Mouse (Mus musculus) left cerebral cortex, postnatal 14 days (tissue): Measurements from ENCODE around the gene Pi4kb. TPM values are rescaled to one million over a fixed set of nuclear protein-coding genes. Genes with fewer than 3 reads are reported as not detected.

ENCODE experiments used
- DNase-seq, 2 experiments: peaks; one replicate each; pipeline ENCODE4 v3.0.0; 2021 to 2022; ENCODE audit warnings: low spot score in 2 of 2, mixed read lengths in 1 of 2
- intact Hi-C: fragments of 180-260 bp; cut with DNase I; formaldehyde crosslinking; loops from one replicate; pipeline ENCODE4 v1.15.1; 2025
- microRNA-seq, 2 experiments: library from miRNA; unstranded; fragments of <30 nt; microRNA quantifications; one replicate each; pipeline ENCODE4 v1.2.0; 2022
- total RNA-seq, 2 experiments: library from RNA; stranded (reverse); gene quantifications; 2 replicates each; pipeline ENCODE4 v1.2.3; 2021

Gene Pi4kb
- total RNA-seq, 2 experiments from 2014 or later, result 49.8 to 52.0 TPM

DNA sequence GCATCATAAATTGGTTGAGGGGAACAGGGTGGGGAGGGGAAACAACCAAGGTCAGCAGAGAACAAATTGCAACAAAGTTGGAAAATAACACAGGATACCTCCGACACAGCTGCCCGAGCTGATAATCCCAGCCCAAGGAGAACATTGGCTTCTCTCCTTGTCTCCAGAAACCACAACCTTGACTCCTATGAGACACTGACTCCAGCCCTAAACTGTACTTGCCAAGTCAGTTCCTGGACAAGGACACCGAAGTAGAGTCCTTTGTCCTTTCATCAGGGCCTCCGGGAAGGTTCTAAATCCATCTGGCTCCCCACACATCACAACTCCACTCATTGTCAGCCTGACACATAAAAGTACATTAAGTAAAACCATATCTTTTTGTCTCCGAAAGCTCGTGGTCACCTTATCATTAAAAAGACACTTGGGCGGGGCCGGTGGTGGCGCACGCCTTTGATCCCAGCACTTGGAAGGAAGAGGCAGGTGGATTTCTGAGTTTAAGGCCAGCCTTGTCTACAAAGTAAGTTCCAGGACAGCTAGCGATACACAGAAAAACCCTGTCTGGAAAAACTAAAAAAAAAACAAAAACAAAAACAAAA lies 72.0 kb downstream of the Pi4kb start:
- no peak for DNase-seq
- intact Hi-C loops, result no loop called here

DNA sequence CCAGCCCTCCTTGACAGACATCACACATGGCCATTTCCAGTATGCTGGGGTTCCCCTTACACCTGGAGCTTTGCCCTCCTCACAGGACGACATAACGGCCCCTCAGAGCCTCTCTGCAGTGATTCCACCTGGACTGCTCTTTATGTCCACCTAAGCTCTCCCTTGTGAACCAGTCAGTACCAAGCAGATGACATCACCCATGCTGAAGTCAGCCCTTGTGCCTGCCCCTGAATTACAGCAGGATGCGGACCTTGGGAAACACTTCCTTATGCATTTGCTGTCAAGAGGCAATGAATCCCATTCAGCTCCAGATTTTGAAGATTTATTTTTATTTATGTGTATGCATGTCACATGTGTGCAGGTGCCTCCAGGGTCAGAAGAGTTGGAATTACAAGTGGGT lies 73.4 kb downstream of the Pi4kb start:
- no peak for DNase-seq
- intact Hi-C loops, result no loop called here

GRCm38 (mm10) chr3:95052959-95053358 lies 78.4 kb downstream of the Pi4kb start:
- peak; percentile 66 to 67 for DNase-seq

DNA sequence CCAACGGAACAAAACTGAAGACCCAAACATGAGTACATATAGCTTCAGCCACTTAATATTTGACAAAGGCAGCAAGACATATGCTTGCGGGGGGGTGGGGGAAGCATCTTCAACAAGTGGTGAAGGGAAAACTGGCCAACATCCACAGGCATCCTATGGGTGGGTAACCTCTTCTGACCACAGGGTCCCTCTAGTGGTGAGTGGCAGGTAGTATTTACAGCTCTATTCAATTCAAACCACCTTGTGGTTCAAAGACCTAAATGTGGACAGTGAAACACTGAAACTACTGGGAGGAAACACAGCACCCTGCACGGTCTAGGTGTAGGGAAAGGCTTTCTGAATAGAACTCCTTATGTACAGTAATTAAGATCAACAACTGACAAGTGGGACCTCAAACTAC lies 79.2 kb downstream of the Pi4kb start:
- peak in 1 of 2 experiments; percentile 24 for DNase-seq
- intact Hi-C loops, result loop anchor here (5.0 kb wide), 1 partner anchor 59 kb away; the partner anchor contains the start of gene Vps72

More at GRCm38 (mm10) chr3:95052959-95053358, 78.4 kb downstream of the Pi4kb start:
- intact Hi-C loops, result loop anchor here (5.0 kb wide), 1 partner anchor 59 kb away; the partner anchor contains the start of gene Vps72

- peak in 1 of 2 experiments; percentile 18 for DNase-seq
- intact Hi-C loops, result loop anchor here (5.0 kb wide), 1 partner anchor 58 kb away; the partner anchor contains the start of gene Vps72
These were observed 80.1 kb downstream of the Pi4kb start for GRCm38 (mm10) chr3:95054481-95055260.

DNA sequence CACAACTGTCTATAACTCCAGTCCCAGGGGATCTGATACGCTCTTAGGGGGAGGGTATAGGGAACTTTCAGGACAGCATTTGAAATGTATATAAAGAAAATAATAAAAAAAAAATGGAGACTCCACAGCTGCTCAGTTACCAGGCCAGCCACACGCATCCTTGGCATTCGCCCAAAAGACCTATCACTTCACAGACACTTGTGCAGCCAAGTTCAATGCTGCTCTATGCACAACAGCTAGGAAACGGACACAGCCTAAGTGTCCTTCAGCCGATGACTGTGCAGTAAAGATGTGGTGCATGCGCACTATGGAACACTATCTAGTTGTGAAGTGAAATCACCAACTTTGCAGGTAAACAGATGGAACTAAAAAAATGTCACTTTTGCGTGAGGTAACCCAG lies 81.7 kb downstream of the Pi4kb start:
- DNase-seq, result no peak
- intact Hi-C loops, result no loop called here

Small RNA genes lying within 50 kb of the gene (microRNA-seq; reads per million reads assigned to microRNA genes)
- gene Mir7013, result 2.0 to 2.6 reads per million in 2 experiments

Other genes starting within 250 kb of the Pi4kb start
- 1 to 10 TPM; 3.9 to 4.5 TPM for gene Cgn, start 188.2 kb upstream of the Pi4kb start, total RNA-seq
- gene Pogz, start 137.2 kb upstream of the Pi4kb start, total RNA-seq, result 10 to 100 TPM; 53.7 to 57.9 TPM
- gene Psmb4, start 87.8 kb upstream of the Pi4kb start, total RNA-seq, result 100 to 1,000 TPM; 249 to 266 TPM
- 1 to 10 TPM; 6.1 to 7.5 TPM for gene Selenbp1, start 41.7 kb upstream of the Pi4kb start, total RNA-seq
- gene Rfx5, start 20.7 kb upstream of the Pi4kb start, total RNA-seq, result 10 to 100 TPM; 18.5 to 23.1 TPM
- gene Zfp687, start 40.7 kb downstream of the Pi4kb start, total RNA-seq, result 10 to 100 TPM; 21.8 to 22.2 TPM
- 100 to 1,000 TPM; 149 to 157 TPM for gene Psmd4, start 67.9 kb downstream of the Pi4kb start, total RNA-seq
- 10 to 100 TPM; 37.6 to 45.1 TPM for gene Pip5k1a, start 132.2 kb downstream of the Pi4kb start, total RNA-seq
- 10 to 100 TPM; 36.1 to 37.3 TPM for gene Vps72, start 136.3 kb downstream of the Pi4kb start, total RNA-seq
- under 1 TPM; 0.29 to 0.32 TPM for gene Tmod4, start 149.7 kb downstream of the Pi4kb start, total RNA-seq
- 10 to 100 TPM; 38.8 to 42.8 TPM for gene Scnm1, start 159.3 kb downstream of the Pi4kb start, total RNA-seq
- 10 to 100 TPM; 19.2 to 20.7 TPM for gene Lysmd1, start 159.4 kb downstream of the Pi4kb start, total RNA-seq
- 1 to 10 TPM; 1.8 to 3.1 TPM for gene Tnfaip8l2, start 167.6 kb downstream of the Pi4kb start, total RNA-seq
- gene Sema6c, start 185.7 kb downstream of the Pi4kb start, total RNA-seq, result 10 to 100 TPM; 40.3 to 40.5 TPM
- 1 to 10 TPM; 7.5 to 7.8 TPM for gene Gabpb2, start 243.2 kb downstream of the Pi4kb start, total RNA-seq